Mouse (Mus musculus): ENCODE data around the gene Lsm7.

Gene Lsm7

GRCm38 (mm10) chr10:80854913-80855748, at the start of gene Lsm7, which contains the start of gene Sppl2b:
Gene Lsm7, minus strand, starts transcription at chr10:80855209.
Gene Sppl2b, plus strand, starts transcription at chr10:80855275.
- DNase-seq (ENCODE audit: low spot score), result peak; percentile 95

GRCm38 (mm10) chr10:80904709-80905108, 49.7 kb upstream of the Lsm7 start:
- no peak for DNase-seq (ENCODE audit: low spot score)

- no peak for DNase-seq (ENCODE audit: low spot score)
These were observed 49.1 kb upstream of the Lsm7 start for GRCm38 (mm10) chr10:80904004-80904693.

DNA sequence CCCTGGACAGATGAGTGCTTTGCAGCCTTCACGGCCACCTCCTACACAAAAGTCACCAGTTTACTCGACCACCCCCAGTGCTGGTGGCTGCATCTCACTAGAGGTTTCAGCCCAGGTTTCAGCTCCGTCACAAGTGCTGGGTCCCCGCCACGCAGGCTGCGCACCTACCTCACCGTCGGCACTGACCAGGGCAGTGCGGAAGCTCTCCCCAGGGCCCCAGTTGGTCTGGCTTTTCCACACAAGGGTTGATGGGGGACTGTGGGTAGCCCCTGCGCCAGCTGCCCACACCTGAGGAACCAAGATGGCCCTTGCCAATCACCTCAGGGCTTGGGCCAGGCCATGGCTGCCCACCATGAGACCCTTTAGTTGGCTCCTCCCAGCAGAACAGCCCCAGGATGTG, 48.3 kb upstream of the Lsm7 start:
- DNase-seq (ENCODE audit: low spot score), result no peak

GRCm38 (mm10) chr10:80902273-80902940, 47.4 kb upstream of the Lsm7 start:
- no peak for DNase-seq (ENCODE audit: low spot score)

DNA sequence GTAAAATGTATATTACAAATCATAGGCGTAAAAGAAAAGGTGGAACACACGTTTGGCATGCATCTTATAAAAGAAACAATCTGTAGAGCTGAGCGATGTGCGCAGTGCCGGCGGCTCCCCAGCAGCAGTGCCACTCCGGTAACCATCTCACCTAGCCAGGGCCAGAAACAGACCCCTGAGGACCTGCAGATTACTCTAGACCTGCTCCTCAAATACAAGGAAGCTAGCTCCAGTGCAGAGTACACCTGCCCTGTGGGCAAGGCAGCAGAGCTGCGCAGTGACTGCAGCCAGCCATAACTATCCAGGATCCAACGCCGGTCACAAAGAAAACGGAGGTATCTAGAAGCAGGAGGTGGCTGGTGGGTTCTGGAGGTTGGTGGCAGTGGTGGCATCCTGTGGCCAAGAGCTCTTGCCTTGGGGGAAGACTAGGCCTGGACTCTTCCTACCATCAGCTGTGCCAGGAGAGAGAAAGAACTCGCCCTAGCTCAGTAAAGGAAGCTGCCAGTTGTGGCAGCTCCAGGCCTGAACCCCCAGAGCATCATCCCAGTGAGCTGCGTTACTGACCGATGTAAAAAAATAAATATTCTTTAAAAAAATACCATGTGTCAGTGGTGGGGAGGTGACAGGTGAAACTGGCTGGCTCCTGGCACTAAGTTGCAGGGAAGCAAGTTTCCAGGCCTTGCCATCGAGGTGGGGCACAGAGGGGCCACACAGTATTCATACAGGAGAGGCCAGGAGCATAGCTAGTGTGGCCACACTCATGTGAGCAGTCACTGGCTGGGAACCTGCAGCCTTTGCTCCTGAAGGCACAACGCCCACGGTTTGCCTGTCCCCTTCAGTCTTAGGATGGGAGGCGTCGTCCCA, 46.6 kb upstream of the Lsm7 start:
- DNase-seq (ENCODE audit: low spot score), result no peak

DNA sequence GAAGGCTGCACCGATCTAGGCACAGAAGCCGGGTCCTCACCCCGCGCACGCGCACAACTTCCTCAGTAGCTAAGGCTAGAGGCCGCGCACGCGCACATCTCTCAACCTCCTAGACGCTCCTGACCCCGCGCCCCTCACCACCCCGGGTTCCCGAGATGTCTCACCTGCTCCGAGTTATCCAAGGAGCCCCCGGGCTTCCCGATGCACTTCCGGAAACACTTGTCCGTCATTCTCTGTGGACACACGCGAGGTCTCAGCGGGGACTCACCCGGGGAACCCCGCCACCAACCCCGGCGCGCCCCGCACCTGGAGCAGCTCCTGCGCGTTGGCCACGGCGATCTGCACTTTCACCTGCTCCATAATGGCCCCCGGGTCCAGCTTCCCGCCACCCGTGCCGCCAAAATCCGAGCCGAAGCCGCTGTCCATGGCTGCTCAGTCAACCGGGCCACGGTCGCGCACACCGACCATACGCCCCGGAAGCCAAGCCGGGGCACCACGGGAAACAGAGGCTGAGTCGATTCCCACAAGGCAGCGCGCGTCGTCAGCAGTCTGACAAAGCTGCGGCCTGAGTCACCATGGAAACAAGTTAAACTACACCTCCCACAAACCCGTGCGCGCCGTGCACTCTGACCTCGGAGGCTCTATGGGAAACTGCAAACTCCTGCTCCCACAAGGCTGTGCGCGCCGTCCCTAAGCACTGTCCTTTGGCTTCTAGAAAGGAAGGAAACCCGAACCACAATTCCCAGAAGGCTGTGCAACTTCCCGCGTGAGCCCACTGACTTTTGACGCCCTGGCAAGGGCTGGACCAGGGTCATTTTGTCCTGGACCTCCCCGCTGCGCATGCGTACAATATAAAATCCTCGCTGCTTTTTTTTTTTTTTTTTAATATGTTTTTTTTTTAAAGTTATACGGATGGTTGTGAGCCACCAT, 45.6 kb upstream of the Lsm7 start, which contains the start of gene Timm13:
Timm13 (minus strand) TSS at position 652 of the 930 bp plus-strand sequence.
- DNase-seq (ENCODE audit: low spot score), result peak; percentile 98

- no peak for DNase-seq (ENCODE audit: low spot score)
These were observed 44.7 kb upstream of the Lsm7 start for GRCm38 (mm10) chr10:80899591-80900317.

DNA sequence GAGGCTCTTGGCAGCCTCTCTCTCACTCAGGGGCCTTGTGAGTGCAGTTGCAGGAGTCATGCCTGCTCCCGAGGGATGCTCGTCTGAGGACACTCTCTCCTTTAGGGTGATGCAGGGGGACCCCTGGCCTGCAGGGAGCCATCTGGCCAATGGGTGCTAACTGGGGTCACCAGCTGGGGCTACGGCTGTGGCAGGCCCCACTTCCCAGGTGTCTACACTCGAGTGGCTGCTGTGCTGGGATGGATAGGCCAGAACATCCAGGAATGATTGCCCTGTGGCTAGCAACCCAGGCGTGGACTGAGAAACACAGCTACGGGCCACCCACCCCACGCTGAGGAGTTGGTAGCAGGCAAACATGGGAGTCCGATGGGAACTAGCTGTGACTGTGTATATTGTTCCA, 44.1 kb upstream of the Lsm7 start:
- no peak for DNase-seq (ENCODE audit: low spot score)

- DNase-seq (ENCODE audit: low spot score), result no peak
These were observed 43.0 kb upstream of the Lsm7 start for GRCm38 (mm10) chr10:80897861-80898510.

- DNase-seq (ENCODE audit: low spot score), result no peak
These were observed 41.8 kb upstream of the Lsm7 start for GRCm38 (mm10) chr10:80896581-80897485.

GRCm38 (mm10) chr10:80895697-80896096, 40.7 kb upstream of the Lsm7 start:
- no peak for DNase-seq (ENCODE audit: low spot score)

DNA sequence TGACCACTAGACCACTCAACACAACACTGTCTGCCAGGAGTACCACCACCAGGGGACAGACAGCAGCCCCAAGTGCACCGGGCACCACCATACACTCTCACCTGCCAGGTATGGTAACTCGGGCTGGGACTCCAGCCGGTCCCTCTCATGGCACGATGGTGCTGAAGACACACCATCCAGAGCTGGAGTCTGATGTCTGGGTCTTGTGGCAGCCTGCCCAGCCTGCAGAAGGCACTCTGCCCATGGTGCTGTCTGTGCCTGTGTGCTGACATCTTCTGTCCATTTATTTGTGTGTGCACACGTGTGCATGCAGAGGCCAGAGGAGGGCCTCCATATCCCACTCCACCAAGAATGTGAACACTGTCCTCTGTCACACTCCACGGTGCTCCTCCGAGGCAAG, 40.1 kb upstream of the Lsm7 start:
- DNase-seq (ENCODE audit: low spot score), result no peak

DNA sequence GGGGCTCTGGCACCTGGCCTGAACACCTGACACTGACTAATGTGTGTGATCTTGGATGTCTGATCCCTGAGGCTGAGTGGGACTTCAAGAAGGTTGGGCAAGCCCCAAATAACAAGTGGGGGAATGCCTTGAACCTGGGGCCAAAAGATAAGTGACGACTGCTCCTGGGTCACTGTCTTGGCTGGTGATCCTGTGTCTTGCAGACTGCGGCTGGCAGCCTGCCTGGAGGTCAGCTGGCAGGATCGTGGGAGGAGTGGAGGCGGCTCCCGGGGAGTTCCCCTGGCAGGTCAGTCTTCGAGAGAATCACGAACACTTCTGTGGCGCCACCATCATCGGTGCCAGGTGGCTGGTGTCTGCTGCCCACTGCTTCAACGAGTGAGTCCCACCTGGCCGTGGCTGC, 32.2 kb upstream of the Lsm7 start:
- peak; percentile 81 for DNase-seq (ENCODE audit: low spot score)

GRCm38 (mm10) chr10:80881301-80881700, 26.3 kb upstream of the Lsm7 start:
- peak; percentile 81 for DNase-seq (ENCODE audit: low spot score)

DNA sequence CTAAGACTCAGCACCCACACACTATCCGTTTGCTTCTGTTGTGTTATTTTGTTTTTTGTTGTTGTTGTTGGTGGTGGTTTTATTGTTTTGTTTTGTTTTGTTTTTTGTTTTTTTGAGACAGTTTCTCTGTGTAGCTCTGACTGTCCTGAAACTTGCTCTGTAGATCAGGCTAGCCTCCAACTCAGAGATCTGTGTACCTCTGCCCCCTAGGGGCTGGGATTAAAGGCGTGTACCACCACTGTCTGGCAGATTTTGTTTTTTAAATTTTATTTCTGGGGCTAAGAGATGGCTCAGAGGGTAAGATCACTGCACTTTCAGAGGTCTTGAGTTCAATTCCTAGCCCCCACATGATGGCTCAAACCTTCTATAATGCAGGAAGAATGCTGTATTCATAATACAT, 25.9 kb upstream of the Lsm7 start:
- no peak for DNase-seq (ENCODE audit: low spot score)

DNA sequence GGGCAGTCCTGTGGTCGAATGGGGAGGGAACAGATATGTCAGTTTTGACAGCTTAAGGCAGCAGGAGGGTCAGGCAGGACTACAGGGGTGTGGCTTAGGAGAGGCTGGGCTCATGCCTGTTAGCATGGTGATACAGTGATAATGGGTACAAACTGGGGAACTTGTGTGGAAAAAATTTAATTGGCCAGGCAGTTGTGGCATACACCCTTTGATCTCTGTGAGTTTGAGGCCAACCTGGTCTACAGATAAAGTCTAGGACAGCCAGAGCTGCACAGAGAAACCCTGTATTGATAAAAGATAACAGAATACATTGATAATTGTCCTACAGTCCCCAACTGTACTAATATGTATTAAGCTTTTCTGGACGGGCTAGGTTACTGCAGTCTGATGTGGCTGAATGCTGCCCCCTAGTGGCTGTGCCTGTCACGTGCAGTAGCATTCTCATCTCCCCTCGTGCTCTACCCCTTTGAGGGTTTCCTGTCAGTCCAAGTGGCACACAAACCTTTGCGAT, 25.2 kb upstream of the Lsm7 start:
- peak; percentile 70 for DNase-seq (ENCODE audit: low spot score)

DNA sequence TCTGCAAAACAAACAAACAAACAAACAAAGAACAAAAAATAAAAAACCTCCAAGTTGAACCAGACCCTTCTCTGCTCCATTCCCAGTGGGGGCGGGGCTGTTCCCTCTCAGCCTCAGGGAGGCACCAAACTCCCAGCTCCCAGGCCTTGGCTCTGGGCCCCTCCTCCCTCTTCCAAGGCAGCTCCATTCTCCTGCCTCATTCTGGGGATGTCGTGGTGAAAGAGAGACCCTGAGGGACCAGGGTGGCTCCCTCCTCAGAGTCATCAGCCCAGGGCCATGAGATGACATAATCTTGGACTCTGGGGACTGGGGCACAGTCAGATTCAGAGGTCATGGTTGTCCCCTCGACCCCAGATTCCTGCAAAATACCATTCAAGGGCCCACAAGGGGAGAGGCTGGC, 21.6 kb upstream of the Lsm7 start:
- DNase-seq (ENCODE audit: low spot score), result no peak

All from testis, postnatal 14 days (tissue).